Mouse (Mus musculus): ENCODE data around the gene Ccr6.

GRCm38 (mm10) chr17:8301515-8301914 lies 65.7 kb downstream of the Ccr6 start:
- TF ChIP-seq EP300 (optimal IDR thresholded peaks at IDR 0.05) (no peak), CTCF (IDR thresholded peaks at IDR 0.05; ENCODE audit: low read depth) (no peak)
